Mouse (Mus musculus) urinary bladder, postnatal 36 days (tissue): Measurements from ENCODE around the gene Luc7l3.

Experiments used
- DNase-seq, 2 experiments: peaks; one replicate each; pipeline ENCODE4 v3.0.0; 2022; ENCODE audit warnings: low spot score in 2 of 2, mixed read lengths in 1 of 2

Gene Luc7l3

DNA sequence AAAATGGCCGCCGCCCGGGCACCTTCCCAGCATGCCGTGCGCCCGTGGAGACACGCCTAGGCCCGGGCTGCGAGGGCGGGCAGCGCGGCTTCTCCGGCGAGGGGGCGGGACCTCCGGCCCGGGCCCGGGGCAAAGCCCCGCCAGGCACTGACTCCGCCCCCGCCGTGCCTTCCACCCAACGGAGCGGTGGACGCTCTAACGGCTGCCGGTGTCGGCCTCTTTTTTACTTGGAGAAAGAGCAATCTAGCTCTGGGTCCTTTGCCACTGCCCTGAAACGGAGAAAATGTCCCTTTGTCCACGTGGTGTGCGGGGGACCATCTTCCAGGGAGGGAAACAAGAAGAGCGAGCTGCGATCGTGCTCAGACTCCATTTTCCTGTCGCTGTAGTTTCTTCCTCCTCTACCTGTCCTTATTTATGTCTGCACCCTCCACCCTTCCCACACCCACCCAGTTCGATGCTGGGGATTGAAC lies at the start of gene Luc7l3:
Luc7l3 (minus strand) TSS at position 58 of the 470 bp plus-strand sequence.
- DNase-seq, result peak; percentile 93 to 94

DNA sequence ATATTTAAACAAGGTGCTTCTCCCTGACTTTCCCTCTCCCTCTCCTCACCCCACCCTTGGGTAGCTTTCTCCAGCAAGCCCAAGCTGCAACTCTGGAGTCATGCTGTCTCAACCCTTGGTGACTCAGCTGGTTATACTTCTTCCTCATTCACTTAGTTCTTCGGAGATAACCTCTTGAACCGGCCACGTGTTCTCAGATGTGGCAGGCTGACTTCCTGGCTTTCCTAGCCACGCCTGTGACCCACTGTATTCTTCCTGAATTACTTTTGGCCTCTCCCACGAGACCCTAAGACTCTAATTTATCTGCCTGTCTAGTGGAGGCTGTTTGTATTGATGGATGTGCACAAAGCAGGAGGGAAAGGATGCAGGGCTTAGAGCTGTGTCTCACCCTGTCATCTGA lies 49.0 kb upstream of the Luc7l3 start:
- peak; percentile 50 for DNase-seq

DNA sequence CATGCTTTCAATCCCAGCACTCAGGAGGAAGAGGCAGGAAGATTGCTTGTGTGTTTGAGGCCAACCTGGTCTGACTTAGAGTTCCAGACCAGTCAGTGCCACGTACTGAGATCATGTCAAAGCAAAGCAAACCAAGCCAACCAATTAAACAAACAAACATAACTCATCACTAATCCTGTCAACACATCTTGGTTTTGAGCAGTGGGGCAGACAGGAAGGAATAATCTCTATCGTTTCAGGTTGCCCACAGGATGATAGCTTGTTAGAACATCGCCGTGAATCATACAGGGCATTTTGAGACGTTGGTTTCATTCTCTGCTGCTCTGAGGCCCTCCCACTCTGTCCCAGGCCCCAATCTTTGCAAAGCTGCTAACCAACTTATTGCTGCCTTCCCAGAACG lies 48.2 kb upstream of the Luc7l3 start:
- DNase-seq, result no peak

DNA sequence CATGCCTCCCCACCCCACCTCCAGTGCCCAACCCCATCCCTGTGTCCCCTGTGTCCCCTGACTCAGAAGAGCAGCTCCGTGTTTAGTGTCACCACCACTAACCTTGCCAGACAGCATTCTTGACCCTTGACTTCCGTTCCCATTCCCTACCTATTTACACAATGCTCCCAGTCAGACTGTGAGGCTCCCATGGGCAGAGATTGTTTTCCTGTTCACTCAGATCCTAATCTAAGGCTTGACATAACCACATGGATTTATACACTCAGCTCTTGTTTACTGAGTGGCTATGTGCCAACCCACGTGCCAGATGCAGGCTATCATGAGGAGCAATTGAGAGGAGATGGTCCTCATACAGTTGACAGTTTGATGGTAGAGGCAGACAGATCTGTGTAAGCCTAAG lies 43.6 kb upstream of the Luc7l3 start:
- peak; percentile 53 to 56 for DNase-seq

DNA sequence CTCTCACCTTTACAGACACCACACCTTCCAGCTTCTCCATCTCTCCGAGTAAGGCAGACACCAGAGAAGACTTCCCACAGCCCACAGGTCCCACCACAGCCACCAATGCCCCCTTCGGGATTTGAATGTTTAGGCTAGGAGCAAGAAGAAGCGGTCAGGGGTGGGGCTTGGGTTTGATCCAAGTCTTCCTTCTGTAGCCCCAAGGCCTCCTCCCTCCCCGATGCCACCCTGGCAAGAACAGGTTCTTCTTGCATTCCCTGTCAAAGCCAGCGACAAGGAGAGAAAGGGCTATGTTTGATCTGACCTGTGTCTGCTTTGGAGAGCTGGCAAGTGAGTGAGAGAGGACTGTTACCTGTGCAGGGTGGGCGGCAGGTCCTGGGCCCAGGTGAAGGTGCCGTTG lies 41.9 kb upstream of the Luc7l3 start:
- DNase-seq, result peak; percentile 71 to 75

DNA sequence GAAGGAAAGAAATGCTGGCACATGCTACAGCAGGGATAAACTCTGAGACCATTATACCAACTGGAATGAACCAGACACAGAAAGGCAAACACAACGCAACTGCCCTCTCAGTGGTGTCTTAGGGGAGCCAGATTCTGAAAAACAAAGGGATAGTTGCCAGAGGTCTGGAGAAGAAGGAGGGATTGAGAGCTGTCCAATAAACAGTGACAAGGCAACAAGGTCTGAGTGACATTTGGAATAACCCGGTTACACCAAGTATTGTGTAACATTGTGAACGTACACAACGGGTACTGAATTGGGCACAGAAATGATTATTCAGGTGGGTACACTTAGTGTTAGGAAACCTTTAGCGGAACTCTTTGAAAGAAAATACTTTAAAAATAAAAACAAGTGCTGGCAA lies 40.3 kb upstream of the Luc7l3 start:
- no peak for DNase-seq

DNA sequence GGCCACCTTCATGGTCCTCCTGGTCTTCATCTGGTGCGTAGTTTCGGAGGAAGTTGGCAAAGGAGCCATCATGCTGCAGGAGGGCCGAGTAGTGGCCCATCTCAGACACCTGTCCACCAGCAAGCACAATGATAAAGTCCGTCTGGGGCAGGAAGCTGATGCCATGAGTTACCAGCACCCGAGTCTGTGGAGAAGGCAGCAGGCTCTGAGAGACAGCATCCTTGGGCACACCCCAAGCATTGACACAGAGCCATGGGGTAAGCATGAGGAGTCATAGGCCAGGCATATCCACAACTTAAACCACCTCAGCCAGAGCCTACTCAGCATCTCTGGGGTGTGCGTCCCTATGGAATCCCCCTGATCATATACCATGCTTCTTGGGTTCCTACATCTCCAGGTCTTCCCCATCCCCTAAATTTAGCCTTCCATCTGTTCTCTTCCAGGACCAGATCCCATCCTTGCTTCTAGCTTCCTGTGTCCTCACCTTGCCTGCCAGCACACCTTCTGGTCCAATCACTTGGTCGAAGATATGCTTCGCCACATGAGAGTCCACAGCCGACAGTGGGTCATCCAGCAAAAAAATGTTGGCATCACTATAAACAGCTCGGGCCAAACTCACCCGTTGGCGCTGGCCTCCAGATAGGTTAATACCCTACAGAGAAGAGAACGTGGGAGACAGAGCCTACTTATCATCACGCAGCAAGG lies 39.5 kb upstream of the Luc7l3 start:
- no peak for DNase-seq

DNA sequence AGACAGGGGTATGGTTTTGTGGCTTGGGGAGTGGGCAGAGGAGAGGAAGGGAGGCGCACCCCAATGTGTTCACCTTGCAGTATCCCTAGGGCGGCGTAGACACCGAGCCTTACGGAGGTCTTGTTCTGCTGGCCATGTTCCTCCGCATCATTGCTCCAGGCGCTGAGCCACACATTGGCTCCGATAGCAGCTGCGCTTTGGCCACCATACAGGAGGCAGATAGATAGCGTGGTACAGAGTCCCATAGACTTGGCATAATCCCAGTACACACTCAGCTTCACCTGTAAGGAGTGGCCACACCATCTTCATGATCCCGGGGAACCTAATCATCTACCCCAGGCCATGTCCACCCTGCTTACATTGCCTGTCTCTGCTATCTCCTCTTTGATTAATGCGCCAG lies 37.4 kb upstream of the Luc7l3 start:
- no peak for DNase-seq

DNA sequence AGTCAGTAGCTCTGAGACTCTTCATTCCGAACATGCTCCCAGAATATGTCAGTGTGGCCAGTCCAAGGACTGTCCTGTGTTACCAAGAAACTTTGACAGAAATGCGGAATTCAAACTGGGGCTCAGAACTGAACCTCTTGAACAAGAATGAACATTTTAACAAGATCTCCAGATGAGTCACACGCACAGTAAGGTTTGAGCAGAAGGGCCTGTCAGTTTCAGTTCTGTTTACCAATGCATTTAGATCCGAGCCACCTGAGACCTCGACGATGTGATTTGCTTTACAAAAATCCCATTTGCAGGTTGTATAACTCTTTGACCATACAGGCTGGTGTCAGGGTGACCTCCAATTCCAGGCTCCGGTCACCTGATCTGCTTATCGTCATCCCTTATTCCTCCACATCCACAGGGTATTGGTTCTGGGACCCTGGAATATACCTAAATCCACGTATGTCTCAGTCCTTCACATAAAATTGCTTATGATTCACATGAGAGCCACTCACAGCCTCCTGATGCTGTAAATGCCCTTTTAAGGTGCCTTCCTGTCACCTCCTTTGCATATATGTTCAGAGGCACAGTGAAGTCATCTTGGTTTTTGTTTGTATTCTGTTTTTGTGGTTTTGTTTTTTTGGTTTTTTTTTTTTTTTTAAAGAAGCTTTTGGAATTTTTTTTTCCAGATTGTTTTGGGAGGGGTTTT lies 33.9 kb upstream of the Luc7l3 start:
- DNase-seq, result no peak

DNA sequence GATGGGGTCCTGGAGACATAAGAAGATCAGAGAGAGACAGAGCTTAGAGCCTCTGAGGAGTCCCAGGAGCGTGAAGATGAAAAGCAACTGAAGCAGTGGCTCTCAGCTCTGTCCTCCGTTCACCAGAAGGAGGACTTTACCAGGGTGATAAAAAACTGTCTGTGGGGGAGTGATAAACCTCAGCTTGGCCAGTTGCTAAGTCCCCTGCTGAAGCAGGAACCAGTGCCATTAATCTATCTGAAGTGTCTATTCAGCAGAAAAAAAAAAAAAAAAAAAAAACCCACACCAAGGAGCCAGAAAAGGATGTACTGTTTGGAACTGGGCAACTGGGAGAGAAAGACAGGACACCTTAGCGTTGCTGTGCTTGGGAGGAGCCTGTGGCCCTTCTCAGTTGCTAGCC lies 29.3 kb upstream of the Luc7l3 start:
- DNase-seq, result no peak

DNA sequence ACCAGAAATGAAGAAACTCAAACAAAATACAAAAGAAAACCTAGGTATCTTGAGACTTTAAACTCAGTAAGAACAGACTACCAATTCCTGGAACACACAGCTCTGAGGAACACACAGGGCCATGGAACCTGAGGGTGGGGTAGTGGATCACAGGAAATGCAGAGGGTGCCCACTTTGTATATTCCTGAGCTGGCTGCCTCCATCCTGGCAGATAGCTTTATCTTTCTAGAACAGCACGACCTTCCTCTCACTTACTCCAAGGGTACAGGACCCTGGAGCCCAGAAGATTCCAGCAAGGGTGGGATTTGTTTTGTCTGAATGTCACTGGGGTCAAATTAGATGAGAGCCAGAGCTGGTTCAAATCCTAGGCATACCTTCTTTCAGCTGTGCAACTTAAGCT lies 28.5 kb upstream of the Luc7l3 start:
- DNase-seq, result no peak

DNA sequence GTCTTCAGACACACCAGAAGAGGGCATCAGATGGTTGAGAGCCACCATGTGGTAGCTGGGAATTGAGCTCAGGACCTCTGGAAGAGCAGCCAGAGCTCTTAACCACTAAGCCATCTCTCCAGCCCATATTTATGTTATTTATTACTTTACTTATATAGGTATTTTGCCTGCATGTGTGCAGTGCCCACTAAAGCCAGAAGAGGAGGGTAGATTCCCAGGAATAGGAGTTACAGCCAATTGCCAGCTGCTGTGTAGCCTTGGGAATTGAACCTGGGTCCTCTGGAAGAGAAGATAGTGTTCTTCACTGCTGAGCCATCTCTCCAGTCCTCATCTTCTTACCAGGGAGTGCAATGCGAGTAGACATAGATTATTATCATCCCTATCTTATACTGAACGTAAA lies 28.1 kb upstream of the Luc7l3 start:
- no peak for DNase-seq

DNA sequence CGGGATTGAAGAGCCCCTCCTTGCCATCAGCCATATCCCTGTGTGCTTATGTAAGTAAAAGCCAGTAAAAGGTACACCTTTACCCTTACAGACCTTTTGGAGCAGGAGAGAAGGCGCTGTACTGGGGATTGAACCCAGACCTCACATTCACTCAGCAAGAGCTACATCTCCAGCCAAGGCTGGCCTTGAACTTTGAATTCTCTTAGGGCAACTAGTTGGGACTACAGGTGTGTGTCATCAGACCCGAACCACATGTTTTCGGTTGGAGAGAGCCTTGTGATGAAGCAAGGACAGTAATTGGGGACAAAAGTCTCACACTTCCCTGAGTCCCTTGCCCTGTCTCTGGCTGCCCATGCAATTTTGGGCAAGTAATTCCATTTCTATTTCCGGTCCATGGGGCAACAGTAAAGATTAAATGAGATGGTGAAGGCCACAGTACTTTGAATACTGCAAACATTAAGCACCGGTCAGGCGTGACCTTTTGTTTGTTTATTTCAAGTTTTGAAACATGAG lies 25.3 kb upstream of the Luc7l3 start:
- no peak for DNase-seq

DNA sequence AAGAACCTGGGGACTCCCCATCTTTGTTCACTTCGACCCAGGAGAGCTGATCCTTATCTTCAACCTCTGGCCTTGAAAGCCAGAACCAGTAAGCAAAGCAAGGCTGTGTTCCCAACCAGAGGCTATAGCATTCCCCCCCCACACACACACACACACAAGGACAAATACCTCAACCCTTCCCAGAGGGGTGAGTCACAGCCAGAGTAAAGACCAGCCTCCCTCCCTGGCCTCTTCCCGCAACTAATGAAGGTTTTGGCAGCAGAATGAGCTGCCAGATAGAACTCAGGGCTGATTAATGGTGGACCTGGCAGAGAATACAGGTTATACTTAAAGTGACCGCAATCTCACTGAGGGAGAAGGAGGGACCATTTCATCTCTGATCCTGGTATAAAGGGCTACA lies 24.8 kb upstream of the Luc7l3 start:
- peak; percentile 64 to 67 for DNase-seq

DNA sequence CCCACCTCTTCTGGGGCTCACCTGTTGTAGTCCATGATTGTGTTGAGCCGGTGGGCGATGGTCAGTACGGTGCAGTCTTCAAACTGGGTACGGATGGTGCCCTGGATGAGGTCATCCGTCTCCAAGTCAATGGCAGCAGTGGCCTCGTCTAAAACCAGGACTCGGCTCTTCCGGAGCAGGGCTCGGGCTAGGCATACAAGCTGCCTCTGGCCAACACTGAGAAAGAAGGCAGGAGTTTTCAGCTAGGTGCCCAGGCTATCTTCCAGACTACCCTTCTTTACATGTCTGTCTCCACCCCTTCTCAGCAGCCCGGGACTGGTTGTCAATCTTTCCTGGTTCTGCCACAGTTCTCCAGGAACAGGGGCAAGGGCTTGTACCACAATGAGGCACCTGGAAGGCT lies 24.1 kb upstream of the Luc7l3 start:
- no peak for DNase-seq

DNA sequence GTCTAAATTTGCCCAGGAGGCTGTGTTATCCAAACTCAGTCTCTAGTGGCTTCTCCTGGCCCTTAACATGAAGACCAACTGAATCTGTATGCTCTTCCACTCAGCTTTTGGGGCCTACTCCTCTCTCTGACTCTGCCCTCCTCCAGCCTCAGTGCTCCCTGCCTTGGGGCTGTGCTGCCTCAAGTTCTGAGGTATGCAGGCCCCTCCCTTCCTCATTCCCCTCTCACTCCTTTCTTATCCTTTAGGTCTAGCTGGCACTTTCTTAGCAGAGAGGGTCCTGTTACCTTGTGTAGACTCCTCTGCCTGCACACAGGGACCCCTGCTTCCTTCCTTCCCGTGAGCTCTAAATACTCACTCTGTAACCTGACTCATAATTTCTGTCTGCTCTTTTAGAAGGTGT lies 22.7 kb upstream of the Luc7l3 start:
- DNase-seq, result no peak

DNA sequence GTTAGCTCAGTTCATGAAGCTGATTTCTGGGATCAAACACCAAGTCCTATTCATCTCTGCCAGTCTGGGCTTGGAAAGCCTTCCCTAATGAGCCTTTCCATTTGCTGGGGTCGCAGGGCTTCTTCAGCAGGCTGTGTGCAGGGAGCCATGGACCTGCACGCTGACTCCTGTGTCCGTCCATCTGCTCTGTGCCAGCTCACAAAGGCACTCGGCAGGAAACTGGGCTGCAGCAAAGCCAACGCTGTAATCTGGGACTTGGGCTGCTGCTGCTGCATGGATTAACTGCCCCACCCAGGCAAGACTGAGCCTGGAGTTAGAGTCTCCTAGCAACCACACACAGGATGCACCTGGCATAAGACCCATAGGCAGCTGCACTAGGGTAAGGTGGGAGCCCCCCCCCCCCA lies 22.2 kb upstream of the Luc7l3 start:
- DNase-seq, result no peak

DNA sequence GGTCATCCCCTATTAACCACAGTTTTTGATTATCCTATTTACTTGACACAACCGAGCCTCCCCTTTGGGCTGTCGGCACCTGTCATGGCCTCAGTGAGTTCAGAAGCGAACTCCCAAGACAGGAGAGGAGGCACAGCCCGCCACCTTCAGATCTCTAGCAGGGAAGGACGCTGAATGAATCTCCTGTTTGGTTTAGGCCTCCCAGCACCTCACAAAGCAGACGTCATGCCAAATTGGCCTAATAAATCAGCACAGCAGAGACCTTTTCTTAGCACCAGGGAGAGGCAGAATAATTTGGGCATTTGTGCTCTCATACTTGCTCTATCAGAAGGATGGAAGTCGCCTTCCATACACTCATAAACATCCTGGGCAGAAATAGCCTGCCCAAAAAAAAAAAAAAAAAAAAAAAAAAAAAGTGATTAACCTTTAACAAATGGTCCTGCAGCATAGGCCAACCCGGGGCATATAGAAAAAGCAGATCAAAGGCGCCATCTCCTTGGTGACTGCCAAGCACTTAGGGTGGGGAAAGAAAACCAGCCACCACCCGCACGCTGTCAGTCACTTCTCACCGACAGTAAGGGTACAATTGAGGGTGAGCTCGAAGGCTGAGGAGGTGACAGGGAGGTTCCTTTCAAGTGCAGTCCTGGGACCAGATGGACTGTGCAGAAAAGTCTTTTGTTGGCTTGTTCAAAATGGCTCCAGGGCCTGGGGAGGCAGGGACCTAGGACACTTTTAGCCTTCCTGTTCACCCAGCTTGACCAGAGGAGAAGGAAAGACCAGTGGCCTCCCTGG lies 20.5 kb upstream of the Luc7l3 start:
- DNase-seq, result no peak

DNA sequence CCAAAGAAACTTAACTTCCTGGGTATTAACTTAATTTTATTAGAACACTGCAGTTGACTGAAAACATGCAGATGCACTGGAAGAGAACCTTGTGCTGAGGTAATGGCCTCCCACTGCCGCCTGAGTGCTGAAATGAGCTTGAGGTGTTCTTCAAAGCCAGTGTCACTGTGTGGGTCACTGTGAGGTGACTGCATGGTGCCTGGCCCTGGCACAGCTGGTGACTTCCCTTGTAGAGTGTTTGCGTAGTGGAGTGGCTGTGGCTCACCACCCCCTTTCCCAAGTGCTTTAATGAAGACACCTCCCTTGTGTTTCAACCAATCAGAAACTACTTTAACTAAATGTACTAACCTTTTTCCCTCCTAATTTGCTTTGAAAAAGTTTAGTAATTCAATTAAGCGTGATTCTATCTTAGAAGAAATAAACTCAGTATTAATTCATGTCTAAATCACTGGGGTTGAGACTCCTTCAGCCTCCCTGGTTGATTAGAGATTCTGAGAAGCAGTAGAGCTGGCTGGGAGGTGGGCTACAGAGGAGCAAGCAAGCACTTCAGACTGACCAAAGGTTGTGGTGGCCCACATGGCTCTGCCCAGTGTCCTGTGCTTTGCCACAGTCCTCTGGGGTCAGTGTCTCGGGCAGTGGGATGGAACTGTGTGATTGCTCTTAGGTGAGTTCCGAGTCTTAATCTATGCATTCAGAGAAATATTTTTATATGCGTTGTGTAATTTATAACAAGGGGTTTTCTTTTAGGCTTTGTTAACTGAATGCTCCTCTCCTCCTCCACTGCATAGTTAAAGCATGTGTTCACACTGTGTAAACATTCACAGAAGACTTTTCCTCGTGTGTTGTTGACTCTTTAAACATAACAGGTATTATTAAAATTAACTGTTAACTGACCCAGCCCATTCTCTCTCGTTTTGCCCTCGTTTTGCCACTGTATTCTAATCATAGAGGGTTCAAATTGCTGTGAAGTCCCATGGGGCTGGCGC lies 19.5 kb upstream of the Luc7l3 start:
- no peak for DNase-seq

DNA sequence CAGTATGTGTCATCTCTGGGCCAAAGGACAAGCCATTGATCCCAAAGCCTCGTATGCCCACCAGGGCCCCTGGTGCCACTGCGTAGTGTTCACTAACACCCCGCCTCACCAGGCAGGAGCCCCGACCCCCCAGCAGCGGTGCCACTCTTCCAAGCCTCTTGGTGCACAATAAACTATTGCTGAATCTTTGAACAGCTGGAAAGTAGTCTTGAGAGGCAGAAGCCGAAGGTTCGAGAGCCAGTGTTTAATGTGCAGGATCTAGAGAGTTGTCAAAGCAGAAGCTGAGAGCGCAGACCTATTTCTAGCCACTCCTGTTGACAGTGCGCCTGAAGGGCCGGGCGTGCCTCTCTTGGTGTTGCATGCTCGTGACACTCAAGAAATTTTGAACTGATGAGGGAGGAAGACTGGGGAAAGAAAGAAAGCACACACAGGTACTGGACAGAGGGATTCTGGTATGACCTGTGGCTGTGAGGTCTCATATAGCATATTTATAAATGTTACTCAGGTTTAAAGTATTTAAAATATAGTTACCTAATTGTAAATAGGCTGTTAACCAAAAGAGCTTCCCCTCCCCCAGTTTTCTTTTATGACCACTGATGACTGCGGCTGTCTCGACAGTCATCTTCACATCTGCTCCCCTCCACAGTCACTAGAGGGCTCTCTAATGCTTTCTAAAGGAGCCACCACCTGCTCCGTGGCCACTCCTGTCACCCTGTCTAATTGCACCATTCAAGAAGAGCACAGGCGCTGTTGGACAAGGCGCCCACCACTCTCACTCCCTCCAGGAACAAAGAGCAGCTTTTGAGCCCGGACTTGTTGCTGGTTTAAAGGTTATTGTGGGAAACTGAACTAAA lies 18.2 kb upstream of the Luc7l3 start:
- peak in 1 of 2 experiments; percentile 45 for DNase-seq
